Mouse (Mus musculus) small intestine, adult 2 months (tissue): ENCODE data around the gene Agap1. TPM values are rescaled to one million over a fixed set of nuclear protein-coding genes. Genes with fewer than 3 reads are reported as not detected.
A peak's percentile ranks its signal among the peaks of the same experiment; 100 is the strongest.

Experiments used
- H3K27ac ChIP-seq: fragments of 200-500 bp; 2 replicates; pipeline ENCODE4 v1.5.1; 2012; ENCODE audit warnings: low read depth, low read length, control low read depth, inconsistent platforms; ENCODE audit not compliant: insufficient read depth
- H3K27me3 ChIP-seq: fragments of 200-500 bp; 2 replicates; pipeline ENCODE4 v1.6.1; 2012; ENCODE audit warnings: mild to moderate bottlenecking, moderate library complexity, low read length, inconsistent platforms; ENCODE audit not compliant: control insufficient read depth, insufficient read depth
- H3K36me3 ChIP-seq: fragments of 200-500 bp; 2 replicates; pipeline ENCODE4 v1.6.1; 2012; ENCODE audit warnings: mild to moderate bottlenecking, low read length, control low read depth, inconsistent platforms; ENCODE audit not compliant: control insufficient read depth, insufficient read depth
- H3K4me1 ChIP-seq: fragments of 200-500 bp; 2 replicates; pipeline ENCODE4 v1.6.1; 2012; ENCODE audit warnings: low read length, inconsistent platforms, mixed read lengths; ENCODE audit not compliant: control insufficient read depth, insufficient read depth, insufficient read length
- H3K4me3 ChIP-seq: fragments of 200-500 bp; 2 replicates; pipeline ENCODE4 v1.5.1; 2012; ENCODE audit warnings: low read depth, mild to moderate bottlenecking, control low read depth, inconsistent platforms, low read length, moderate library complexity
- CTCF ChIP-seq: fragments of 200-500 bp; IDR thresholded peaks from 2 replicates; pipeline ENCODE4 v1.5.1; 2012; ENCODE audit warnings: low read depth, mild to moderate bottlenecking, control low read depth, inconsistent platforms, low read length, moderate library complexity, mixed read lengths; ENCODE audit not compliant: insufficient replicate concordance, insufficient read length; ENCODE audit errors: extremely low read depth
- POLR2A ChIP-seq: fragments of 200-500 bp; IDR thresholded peaks from 2 replicates; pipeline ENCODE4 v1.6.1; 2012; ENCODE audit warnings: low read depth, mild to moderate bottlenecking, control low read depth, inconsistent platforms, low read length, moderate library complexity
- WGBS: fragments of 180-500 bp; shearing (Covaris S2); methylation state at CpG from one replicate; pipeline ENCODE4 v1.1.7; 2018; 5-methylcytosine and 5-hydroxymethylcytosine counted together
- polyA plus RNA-seq: library from polyadenylated mRNA; depleted of rRNA; stranded (reverse); fragments of >200 nt; gene quantifications from 2 replicates; pipeline ENCODE4 v1.2.3, GENCODE M21; 2012

The Agap1 gene
- polyA plus RNA-seq, 1 experiment = 27.8 TPM

DNA sequence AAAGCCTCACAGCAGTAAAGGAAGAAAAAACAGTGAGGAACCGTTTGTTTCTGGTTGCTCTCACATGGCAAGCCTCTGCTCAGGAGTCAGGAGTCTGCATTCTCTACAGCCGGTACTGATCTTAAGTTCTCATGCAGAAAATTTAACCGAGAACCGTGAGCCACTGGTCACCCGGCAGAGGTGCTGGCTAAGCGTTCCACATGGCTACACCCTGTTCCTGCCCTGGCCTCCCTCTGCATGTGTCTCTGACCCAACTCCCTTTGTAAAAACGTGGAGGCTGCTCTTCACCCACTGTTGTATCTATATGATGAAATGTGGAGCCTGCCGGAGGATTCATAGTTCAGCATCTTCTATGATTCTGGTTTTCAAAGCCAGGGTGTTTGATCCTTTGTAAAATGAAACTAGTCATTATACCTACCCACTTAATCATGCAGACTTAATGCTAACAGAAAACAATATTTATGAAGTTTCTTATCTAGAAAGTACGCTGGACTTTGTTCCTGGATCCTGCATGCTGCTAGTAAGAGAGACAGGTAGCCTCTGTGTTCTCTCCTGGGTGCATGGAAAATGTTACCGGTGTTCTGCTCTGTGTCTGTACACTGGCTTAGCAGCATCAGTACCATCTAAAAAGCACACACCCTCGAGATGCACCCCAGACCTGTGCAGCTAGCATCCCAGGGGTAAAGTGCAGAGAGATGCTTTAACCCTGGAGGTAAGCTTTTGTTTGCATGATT is 396.2 kb downstream of the Agap1 start:
- Histone ChIP-seq H3K4me1 (peaks cover 10% of the 10 kb centered on the region; the same call in 1 of the 2 replicates), H3K36me3 (no peaks in the 10 kb centered on the region; the same call in 1 of the 2 replicates), H3K27me3 (no peaks in the 10 kb centered on the region), H3K4me3 (no peak overlapping the region), H3K27ac (no peak overlapping the region)
- TF ChIP-seq POLR2A (no peak), CTCF (no peak)
- WGBS = 27% methylated on average over 11 of the region's 11 CpGs

DNA sequence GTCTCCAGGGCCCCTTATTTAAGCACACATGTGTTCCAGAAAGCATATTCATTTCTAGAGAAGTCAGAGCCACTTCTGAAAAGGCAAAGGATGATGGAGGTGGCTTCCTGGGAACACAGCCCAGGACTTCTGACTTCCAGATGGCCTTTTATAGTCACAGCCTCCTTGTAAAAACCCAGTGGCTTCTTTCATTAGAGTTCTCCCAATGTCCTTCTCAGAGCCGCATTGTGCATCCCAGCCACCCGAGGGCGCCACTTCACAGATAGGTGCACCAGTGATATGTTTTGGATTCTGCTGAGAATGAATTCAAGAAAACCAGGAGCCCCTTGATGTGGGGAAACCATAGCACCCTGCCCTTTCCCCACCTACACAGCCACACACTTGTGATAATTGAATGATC is 404.6 kb downstream of the Agap1 start:
- Histone ChIP-seq H3K27ac (no peak overlapping the region), H3K4me3 (no peak overlapping the region), H3K36me3 (no peaks in the 10 kb centered on the region), H3K27me3 (no peaks in the 10 kb centered on the region), H3K4me1 (no peaks in the 10 kb centered on the region; the same call in 1 of the 2 replicates)
- TF ChIP-seq CTCF (peak; percentile 39; the same call in 1 of the 2 replicates), POLR2A (no peak)
- 41% methylated on average over 3 of the region's 3 CpGs for WGBS

DNA sequence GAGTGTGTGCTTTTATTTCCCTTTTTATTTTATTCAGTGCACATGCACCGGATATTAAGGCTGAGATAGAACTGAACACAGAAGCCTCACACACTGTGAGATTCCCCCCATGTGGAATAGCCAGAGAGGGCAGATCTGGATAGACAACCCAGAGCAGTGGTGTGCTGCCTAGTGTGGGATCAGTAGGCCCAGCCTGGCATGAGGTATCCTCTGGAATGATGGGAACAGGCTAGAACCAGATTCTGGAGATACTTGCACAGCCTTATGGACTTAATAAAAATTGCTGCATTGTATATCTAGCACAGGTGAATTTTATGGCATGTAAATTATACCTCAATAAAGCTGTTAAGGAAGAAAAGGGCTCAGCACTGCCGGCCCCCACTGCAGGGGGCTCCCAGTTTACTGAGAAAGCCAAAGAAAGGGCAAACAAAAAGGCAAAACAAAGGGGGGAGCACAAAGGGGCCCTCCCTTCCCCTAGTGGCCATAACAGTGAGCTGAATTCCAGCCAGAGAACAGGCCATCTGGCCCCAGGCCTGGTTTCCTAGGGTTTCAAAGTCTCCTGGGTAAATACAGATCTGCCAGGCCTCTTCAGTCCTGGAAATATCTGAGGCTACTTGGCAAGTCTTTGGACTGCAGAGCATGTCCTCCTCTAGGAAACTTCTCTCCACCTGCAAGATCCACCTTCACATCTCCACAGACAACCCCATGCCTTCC is 405.6 kb downstream of the Agap1 start:
- Histone ChIP-seq H3K27ac (no peak overlapping the region), H3K27me3 (no peaks in the 10 kb centered on the region), H3K4me3 (no peak overlapping the region), H3K36me3 (no peaks in the 10 kb centered on the region), H3K4me1 (no peaks in the 10 kb centered on the region; the same call in 1 of the 2 replicates)
- peak; percentile 17; the same call in 1 of the 2 replicates for TF ChIP-seq CTCF
- no peak for TF ChIP-seq POLR2A
- WGBS = 31% methylated on average over 2 of the region's 2 CpGs

DNA sequence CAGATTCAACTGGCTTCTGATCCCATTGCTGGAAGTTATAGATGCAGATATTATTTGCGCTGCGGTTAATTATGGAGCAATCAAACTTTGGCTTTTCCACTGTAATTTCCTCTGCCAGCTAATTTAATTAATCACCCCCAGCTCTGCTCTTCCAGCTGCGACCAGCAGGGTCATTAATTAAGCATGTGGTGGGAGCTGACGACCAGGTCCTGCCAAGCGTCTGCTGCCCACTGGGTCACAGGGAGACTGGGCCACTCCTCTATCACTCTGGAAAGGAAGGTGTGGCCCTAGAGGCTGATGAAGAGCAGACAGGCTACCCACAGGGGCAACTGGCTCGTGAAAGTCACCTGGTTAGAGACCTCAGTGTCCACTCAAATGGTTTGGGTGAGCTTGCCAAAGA is 411.2 kb downstream of the Agap1 start:
- Histone ChIP-seq H3K4me1 (no peaks in the 10 kb centered on the region), H3K27me3 (no peaks in the 10 kb centered on the region), H3K27ac (no peak overlapping the region), H3K36me3 (no peaks in the 10 kb centered on the region), H3K4me3 (no peak overlapping the region)
- WGBS = 76% methylated on average over 6 of the region's 6 CpGs
- TF ChIP-seq POLR2A (no peak), CTCF (no peak)

DNA sequence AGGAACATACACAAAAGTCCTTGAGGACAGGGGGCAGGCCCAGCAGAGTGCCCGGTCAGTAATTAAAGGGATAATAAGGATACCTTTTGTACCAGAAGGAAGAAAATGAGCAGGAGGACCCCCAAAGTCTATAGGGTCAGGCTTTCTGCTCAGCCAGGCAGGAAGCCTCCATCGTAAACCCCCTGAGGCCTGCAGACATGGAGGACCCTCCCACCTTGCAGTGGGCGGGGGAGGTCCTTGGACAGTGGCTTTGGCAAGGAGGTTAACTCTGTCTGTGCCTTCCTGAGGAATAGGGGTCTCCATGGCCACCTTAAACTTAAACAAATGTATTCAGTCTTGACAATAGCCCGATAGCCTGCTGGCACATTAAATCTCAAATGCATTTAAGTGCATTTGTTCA is 413.2 kb downstream of the Agap1 start:
- WGBS = 84% methylated on average over 4 of the region's 4 CpGs
- H3K36me3 ChIP-seq = no peaks in the 10 kb centered on the region
- no peaks in the 10 kb centered on the region for H3K27me3 ChIP-seq
- H3K4me3 ChIP-seq = no peak overlapping the region
- H3K27ac ChIP-seq = no peak overlapping the region
- no peaks in the 10 kb centered on the region for H3K4me1 ChIP-seq
- TF ChIP-seq CTCF (no peak), POLR2A (no peak)

DNA sequence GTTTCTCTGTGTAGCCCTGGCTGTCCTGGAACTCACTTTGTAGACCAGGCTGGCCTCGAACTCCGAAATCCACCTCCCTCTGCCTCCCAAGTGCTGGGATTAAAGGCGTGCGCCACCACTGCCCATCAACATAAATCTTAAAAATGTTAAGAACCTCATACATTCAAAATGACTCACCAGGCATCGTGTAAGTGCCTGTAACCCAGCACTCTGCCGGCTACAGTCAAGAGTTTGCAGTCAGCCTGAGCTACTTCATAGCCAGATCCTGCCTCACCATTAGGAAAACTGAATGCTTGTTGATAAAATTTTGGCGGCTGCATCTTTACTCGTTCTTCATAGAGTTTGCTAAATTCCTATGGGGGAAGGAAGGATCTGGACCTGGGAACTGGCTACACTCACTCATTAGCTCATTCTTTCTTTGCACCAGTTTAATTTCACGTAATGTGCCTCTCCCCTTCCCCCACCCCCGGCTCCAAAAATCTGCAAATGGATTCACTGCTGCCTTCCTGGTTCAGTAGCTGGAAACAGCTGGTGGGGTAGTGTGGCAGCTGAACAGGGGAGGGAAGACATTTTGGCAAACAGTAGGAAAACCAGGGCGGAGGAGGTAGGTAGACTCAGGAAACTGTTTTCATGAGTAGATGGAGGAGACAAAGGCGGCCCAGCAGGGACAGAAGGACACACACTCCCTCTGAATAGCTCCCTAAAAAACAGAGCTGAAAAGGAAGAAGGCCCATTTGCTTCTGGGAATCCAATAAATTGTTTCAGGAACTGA is 415.7 kb downstream of the Agap1 start:
- H3K27me3 ChIP-seq = no peaks in the 10 kb centered on the region
- H3K4me3 ChIP-seq = no peak overlapping the region
- no peaks in the 10 kb centered on the region for H3K4me1 ChIP-seq
- H3K27ac ChIP-seq = no peak overlapping the region
- no peaks in the 10 kb centered on the region for H3K36me3 ChIP-seq
- WGBS = 72% methylated on average over 12 of the region's 12 CpGs
- TF ChIP-seq POLR2A = no peak
- no peak for TF ChIP-seq CTCF

DNA sequence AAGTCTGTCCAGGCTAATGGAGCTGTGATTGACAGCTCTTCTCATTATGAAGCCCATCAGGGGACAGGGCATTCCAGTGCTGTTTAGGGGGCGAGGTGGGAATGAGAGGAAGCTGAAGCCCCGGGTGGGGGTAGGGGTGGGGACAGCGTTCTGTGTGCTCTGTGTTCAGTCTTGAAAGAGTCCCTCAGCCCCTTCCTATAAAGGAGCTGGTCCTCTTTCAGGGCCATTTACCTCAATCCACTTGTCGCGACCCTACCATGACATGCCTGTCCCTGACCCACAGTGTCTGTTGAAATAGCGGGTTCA is 416.3 kb downstream of the Agap1 start:
- Histone ChIP-seq H3K4me3 (no peak overlapping the region), H3K4me1 (no peaks in the 10 kb centered on the region), H3K36me3 (no peaks in the 10 kb centered on the region), H3K27ac (no peak overlapping the region), H3K27me3 (no peaks in the 10 kb centered on the region)
- WGBS = 75% methylated on average over 6 of the region's 6 CpGs
- no peak for TF ChIP-seq POLR2A
- no peak for TF ChIP-seq CTCF
